Mouse (Mus musculus): ENCODE results near the gene Apopt1.

The Apopt1 gene

GRCm38 (mm10) chr12:111743981-111744423 lies 30.9 kb downstream of the Apopt1 start:
- DNase-seq (ENCODE audit: low read depth, low spot score), result no peak

DNA sequence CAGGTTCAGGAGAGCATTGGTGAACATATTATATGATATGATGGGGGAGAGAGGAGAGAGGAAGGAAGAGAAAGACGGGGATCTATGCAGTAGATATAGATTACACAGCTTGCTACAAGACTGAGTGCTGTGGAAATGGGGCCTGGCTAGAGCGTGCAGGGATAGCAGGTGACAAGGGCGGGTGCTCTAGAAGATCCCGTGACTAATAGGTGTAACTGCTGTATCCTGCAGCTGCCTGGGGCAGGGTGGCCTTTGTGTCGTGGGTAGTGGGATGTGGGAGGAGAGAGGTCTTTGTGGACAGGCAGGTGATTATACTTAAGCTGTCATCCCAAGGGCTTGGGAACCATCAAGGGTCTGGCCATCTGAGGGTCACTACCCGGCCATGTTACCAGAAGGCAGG lies 32.2 kb downstream of the Apopt1 start:
- no peak for DNase-seq (ENCODE audit: low read depth, low spot score)

- DNase-seq (ENCODE audit: low read depth, low spot score), result no peak
Observed at GRCm38 (mm10) chr12:111746091-111746490, 33.0 kb downstream of the Apopt1 start.

- no peak for DNase-seq (ENCODE audit: low read depth, low spot score)
Observed at GRCm38 (mm10) chr12:111747421-111747820, 34.4 kb downstream of the Apopt1 start.

GRCm38 (mm10) chr12:111750739-111751138 lies 37.7 kb downstream of the Apopt1 start:
- no peak for DNase-seq (ENCODE audit: low read depth, low spot score)

DNA sequence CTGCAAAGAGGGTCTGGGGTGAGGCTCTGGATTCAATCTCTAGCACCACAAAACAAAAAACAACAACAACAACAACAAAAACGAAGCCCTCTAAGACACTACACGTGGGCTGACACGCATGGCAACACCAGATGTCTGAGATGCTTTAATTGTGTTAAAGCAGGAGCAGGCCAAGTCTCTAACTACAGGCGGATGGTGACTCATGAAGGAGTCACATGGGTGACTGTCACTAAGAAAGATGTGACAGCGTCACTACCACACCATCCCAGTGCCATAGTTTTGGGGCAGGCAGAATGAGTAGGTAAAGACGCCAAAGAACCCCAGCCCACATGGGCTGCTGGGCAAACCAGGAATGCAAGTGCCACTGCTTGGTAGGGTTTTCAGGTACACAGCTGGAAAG lies 39.4 kb downstream of the Apopt1 start:
- DNase-seq (ENCODE audit: low read depth, low spot score), result no peak

DNA sequence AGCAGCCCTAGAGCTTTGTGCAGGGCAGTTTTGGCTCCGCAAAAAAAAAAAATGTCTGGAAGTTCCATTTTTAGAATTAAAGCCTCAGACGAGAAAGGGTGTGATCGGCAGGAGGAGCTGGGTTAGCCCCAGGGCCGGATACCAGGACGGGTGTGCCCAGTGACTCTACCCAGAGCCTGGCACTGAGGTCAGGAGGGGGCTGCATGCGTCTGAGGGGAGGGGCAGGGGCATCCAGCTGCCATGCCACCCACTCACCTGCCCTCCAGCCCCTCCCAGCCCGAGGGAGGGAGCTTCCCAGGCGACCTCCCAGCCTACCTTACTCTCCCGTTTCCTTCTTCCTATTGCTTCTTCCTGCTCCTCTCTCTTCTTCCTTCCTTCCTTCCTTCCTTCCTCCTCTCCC lies 40.3 kb downstream of the Apopt1 start:
- DNase-seq (ENCODE audit: low read depth, low spot score), result no peak

DNA sequence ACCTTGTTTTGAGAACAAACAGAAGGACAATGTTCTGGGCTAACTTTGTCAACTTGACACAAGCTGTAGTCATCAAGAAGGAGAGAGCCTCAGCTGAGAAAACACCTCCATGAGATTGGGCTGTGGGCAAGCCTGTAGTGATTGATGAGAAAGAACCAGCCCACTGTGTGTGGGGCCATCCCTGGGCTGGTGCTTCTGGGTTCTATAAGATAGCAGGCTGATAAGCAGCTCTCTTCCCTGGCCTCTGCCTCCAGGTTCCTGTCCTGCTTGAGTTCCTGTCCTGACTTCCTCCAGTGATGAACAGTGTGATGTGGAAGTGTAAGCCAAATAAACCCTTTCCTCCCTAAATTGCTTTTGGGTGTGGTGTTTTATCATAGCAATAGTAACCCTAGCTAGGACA lies 41.6 kb downstream of the Apopt1 start:
- DNase-seq (ENCODE audit: low read depth, low spot score), result no peak

DNA sequence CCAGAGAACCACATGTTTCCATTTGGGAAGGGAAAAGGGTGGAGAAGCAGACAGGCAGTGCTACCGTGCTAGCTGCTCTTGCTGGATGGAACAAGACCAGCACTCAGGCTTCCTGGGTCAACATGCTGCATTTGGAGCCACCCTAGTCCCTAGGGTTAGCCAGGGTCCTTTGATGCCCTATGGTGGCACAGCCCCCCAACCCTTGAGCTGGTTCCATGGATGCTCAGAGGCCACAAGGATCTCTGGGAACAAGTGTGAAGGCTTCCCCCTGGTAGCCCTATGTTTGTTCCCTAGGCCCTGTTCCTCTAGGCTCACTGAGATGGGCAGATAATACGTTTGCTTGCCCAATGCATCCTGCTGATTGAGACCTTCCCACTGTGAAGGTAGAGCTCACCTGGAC lies 42.2 kb downstream of the Apopt1 start:
- DNase-seq (ENCODE audit: low read depth, low spot score), result no peak

DNA sequence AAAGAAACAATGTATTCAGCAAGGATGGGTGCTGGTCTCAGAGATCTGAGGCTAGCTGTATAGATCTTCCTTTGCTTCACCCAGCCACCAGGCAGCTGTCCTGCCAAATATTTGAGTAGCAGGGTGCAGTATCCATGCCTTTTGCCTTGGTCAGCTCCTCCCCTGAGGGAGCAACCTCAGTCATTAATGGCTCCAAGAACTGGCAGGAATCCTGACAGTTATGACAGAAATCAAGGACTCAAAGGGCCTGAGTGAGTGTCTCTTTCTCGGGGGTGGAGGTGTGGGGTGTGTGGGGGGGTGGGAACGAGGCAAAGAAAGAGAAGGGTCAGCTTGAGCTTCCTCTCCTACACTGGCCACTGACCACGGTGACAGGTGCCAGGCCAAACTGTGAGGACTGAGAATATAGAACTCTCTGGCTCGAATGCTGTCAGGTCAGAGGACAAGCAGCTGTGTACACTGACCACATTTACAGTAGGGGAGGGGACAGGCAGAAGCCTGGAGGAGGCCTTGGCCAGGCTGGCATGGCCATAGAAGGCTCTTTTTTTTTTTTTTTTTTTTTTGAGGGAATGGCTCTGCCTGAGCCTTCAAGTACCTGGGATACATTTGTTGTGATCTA lies 43.1 kb downstream of the Apopt1 start:
- no peak for DNase-seq (ENCODE audit: low read depth, low spot score)

DNA sequence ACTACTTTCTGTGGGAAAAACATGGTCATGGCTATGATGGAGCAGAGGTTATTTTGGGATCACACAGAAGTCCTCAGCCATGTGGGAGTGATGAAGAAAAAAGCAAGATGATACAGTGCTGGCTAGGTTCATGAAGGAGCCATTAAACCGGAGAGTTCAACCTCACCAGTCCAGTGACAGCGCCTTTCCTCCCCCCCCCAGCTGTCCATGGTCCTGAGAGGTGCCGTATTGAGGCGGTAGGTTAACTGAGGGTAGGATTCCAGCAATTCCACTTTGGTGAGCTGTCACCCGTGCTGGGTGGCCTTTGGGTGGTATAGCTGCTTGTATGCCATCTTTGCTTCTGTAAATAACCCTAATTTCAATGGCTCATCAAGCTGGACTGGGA lies 43.6 kb downstream of the Apopt1 start:
- no peak for DNase-seq (ENCODE audit: low read depth, low spot score)

DNA sequence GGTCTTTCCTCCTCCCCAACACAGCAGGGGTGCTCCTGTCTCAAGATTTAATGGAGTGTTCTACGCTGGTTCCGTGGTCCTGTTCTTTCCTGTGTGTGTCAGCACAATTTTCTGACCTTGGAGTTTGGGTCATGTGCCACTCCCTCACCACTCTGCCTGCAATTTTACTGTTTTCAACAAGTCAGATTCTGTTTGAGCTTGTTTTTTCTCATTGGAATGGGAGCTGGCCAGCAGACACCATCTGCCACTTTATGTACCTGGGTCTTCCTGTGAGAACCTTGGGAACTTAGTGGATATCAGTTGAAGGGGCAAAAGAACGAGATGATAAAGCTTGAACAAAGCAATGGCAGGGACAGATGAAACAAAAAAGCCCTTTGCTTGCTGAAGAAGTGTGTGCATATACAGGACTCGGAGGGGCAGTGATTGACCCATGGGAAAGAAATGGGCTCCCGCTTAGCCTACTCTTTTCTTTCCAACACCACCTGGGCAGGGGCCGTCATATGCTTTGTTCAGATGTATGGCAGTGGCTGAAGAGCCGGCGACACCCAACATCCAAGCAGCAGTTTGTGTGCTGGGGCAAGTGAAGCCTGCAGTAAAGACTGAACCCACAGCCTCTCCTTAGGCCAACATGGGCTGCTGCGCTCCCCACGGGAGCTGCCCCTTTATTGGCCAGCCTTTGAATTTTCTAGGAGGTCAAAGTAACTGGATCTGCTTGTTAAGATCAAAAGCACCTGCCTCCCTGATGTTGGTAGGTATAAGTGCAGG lies 44.7 kb downstream of the Apopt1 start:
- no peak for DNase-seq (ENCODE audit: low read depth, low spot score)

DNA sequence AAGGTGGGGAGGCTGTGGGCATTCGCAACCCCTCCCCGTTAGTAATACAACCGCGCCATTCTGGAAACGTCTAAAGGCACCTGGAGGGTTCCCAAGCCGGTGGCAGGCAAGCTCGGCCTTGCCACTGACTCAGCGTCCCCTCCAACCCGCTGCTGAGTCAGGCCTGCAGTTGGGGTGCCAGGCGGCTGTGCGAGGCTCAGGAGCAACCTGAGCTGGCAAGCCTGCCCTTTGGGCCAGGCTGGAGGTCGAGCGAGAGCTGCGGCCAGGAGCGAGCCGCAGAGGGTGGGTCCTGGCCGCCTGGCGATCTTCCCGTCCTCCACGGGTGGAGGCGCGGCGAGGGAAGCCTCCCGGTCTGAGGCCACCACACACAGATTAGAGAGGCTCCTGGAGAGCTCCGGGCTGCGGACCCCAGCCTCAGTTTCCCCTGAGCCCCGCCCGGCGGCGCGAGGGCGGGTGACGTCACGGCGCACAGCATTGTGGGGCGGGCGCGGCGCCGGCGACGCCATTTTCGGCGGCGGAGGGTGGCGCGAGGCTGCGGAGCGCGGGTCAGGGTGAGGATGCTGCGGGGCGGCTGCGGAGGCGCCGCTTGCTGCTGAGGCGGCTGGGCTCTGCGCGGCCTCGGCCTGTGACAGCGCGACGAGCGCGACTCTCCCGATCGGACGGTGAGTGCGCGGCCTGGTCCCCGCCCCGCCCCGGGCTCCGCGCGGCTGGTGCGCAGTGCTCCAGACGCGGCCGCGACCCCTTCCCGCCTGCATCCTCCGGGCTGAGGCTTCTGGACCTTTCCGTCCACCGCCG lies 45.5 kb downstream of the Apopt1 start, which contains the start of gene Klc1:
Klc1 (plus strand) TSS at position 469 of the 795 bp plus-strand sequence.
- DNase-seq (ENCODE audit: low read depth, low spot score), result peak; percentile 50

DNA sequence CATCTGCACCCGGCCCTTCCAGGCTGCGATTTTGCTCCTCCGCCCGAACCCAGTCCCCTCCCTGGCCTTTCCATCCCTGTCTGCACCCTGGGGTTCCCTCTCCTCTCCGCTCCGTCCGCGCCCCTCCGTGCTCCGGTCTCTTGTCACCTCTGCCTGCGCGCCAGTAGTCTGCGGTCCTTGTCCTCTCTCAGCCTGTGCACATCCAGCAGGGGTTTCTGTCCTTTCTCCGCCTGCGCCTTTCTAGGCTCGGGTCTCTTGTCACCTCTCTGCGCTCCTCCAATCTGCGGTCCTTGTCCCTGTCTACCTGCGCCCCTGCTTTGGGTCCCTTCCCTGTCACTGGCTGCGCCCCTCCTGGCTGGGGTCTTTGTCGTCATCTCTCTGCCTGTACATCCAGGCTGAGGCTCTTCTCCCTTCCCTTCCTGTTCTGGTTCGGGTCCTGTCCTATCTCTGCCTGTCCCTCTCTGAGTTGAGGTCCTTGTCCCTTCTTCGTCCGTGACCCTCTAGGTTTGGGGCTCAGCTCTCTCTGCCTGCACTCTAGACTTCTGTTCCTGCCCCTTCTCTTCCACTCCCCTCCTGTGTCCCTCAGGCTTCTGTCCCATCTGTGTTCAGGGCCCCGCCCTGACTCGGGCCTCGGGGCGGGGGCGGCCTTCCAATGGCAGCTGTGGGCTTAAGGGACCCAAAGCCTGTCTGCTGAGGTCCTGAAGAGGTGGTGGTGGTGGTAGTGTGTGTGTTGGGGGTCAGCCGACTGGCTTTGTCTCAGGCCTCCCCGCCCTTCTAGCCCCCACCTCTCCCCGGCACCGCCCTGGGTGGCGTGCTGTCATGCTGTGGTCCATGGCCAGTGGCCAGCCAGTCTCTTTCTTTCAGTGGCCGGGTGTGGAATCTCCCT lies 46.4 kb downstream of the Apopt1 start:
- no peak for DNase-seq (ENCODE audit: low read depth, low spot score)

GRCm38 (mm10) chr12:111760306-111760908 lies 47.3 kb downstream of the Apopt1 start:
- no peak for DNase-seq (ENCODE audit: low read depth, low spot score)

DNA sequence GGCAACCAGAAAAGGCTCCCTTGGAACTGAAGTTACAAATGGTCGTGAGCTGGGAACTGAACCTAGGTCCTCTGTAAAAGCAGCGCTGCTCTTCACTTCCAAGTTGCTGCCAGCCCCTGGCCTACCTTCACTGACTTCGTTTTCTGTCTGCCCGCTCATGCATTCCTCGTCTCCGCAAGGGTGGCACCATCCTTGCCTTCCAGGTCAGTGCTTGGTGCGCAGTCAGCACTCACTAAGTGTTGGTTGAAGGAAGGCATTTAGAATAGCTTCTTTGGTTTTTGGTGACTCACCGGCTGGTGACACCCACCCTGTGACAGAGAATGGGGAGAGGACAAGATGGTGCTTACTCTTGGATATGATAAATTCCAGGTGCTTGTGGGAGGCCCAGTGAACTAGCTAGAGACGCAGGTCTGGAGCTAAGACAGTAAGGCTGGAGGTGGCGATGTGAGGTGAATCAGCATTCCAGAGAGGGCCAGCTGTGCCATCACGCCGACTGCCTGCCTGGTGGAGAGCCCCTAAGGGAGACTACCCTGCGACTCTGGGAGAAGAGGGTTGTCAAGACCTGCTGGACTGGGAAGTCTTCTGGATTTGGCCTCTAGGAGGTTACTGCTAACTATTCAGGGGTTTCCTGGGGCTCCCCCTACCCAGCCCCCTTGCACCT lies 49.7 kb downstream of the Apopt1 start:
- DNase-seq (ENCODE audit: low read depth, low spot score), result no peak

GRCm38 (mm10) chr12:111766313-111767236 lies 53.5 kb downstream of the Apopt1 start:
- DNase-seq (ENCODE audit: low read depth, low spot score), result no peak

DNA sequence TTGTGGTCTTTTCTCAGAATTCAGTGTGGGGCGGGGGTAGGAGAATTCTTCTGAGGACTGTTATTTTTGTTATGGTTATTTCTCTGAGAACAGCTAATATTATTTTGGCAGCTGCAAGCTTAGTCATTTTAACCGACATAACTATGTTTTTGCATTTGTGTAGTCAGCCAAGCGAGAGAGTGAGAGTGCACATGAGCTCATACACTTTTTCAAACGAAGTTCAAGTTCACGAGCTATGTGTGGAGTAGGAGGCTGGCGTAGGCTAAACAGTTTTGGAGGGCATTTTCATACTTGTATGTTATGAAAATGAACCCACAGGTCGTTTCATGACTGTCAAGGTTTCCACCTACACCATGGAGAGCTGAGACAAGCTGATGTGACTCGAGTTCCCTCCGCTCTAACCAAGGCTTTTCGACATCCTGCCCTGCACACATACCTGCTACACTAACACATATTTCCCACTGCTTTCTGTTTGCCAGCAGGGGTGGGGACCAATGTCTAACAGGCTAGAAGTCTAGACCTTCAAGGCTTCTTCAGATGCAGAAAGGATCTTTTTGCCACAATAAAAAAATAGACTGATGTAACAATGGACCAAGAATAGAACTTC lies 55.4 kb downstream of the Apopt1 start:
- DNase-seq (ENCODE audit: low read depth, low spot score), result no peak

GRCm38 (mm10) chr12:111769306-111769705 lies 56.2 kb downstream of the Apopt1 start:
- DNase-seq (ENCODE audit: low read depth, low spot score), result no peak
